Mouse (Mus musculus) megakaryocyte, embryonic 14.5 days (primary cell): Measurements from ENCODE around the gene AI593442.

ENCODE experiments used
- FLI1 ChIP-seq: IDR thresholded peaks from 2 replicates; pipeline ENCODE4 v1.6.1; 2012; ENCODE audit warnings: low read length, inconsistent platforms, mixed read lengths
- GATA1 ChIP-seq: IDR thresholded peaks from 3 replicates; pipeline ENCODE4 v1.6.1; 2012; ENCODE audit warnings: mixed read lengths, low read length, inconsistent platforms, borderline replicate concordance

GRCm38 (mm10) chr9:52722626-52723025, 43.0 kb upstream of the AI593442 start:
- TF ChIP-seq GATA1 (no peak), FLI1 (no peak)
